Mouse (Mus musculus) cerebellum, adult 2 months (tissue): ENCODE measurements around the gene Sorbs2. TPM values are rescaled to one million over a fixed set of nuclear protein-coding genes. Genes with fewer than 3 reads are reported as not detected.

Experiments
- DNase-seq, 2 experiments: peaks; one replicate each; pipeline ENCODE4 v3.0.0; 2021
- H3K27ac ChIP-seq: fragments of 200-500 bp; 2 replicates; pipeline ENCODE4 v1.5.1; 2012; ENCODE audit warnings: low read length, control low read depth, inconsistent platforms; ENCODE audit not compliant: insufficient read depth
- H3K27me3 ChIP-seq: fragments of 200-500 bp; 2 replicates; pipeline ENCODE4 v1.6.1; 2012; ENCODE audit warnings: inconsistent platforms, mild to moderate bottlenecking, low read length, moderate library complexity; ENCODE audit not compliant: control insufficient read depth, insufficient read depth
- H3K4me1 ChIP-seq: fragments of 200-500 bp; 2 replicates; pipeline ENCODE4 v1.6.1; 2011; ENCODE audit warnings: low read length; ENCODE audit not compliant: control insufficient read depth, insufficient read depth
- H3K4me3 ChIP-seq: fragments of 200-500 bp; replicated peaks from 2 replicates; pipeline ENCODE3; 2011; ENCODE audit warnings: mild to moderate bottlenecking, low read depth, low read length, control low read depth; ENCODE audit not compliant: insufficient read depth
- CTCF ChIP-seq: fragments of 200-500 bp; IDR thresholded peaks from 2 replicates; pipeline ENCODE4 v1.5.1; 2011; ENCODE audit warnings: low read depth, mild to moderate bottlenecking, control low read depth, low read length, moderate library complexity, borderline replicate concordance; ENCODE audit not compliant: insufficient read depth
- POLR2A ChIP-seq: fragments of 200-500 bp; IDR thresholded peaks from 2 replicates; pipeline ENCODE4 v1.6.1; 2011; ENCODE audit warnings: low read length, control low read depth, borderline replicate concordance; ENCODE audit not compliant: insufficient read depth
- WGBS: fragments of 180-500 bp; shearing (Covaris S2); methylation state at CpG from one replicate; pipeline ENCODE4 v1.1.7; 2018; 5-methylcytosine and 5-hydroxymethylcytosine counted together
- polyA plus RNA-seq: library from polyadenylated mRNA; depleted of rRNA; stranded (reverse); fragments of >200 nt; gene quantifications from 2 replicates; pipeline ENCODE4 v1.2.3, GENCODE M21; 2012

Sorbs2 gene
- polyA plus RNA-seq, 1 experiment = 33.0 TPM

- Histone ChIP-seq H3K4me1 (peaks cover 3% of the 10 kb centered on the region; the same call in 1 of the 2 replicates), H3K27me3 (no peaks in the 10 kb centered on the region), H3K4me3 (no peak overlapping the region), H3K27ac (no peak overlapping the region)
- DNase-seq = no peak
- WGBS = 96% methylated on average over 5 of the region's 5 CpGs
- TF ChIP-seq CTCF (no peak), POLR2A (no peak)
Measured at GRCm38 (mm10) chr8:45700100-45700499, 192.5 kb downstream of the Sorbs2 start.

GRCm38 (mm10) chr8:45703700-45704101 is 196.1 kb downstream of the Sorbs2 start:
- DNase-seq = peak in 1 of 2 experiments; percentile 26
- Histone ChIP-seq H3K27ac (no peak overlapping the region), H3K4me3 (no peak overlapping the region), H3K27me3 (no peaks in the 10 kb centered on the region), H3K4me1 (peaks cover 3% of the 10 kb centered on the region; the same call in 1 of the 2 replicates)
- 43% methylated on average over 4 of the region's 4 CpGs for WGBS
- TF ChIP-seq POLR2A (no peak), CTCF (no peak)

- Histone ChIP-seq H3K27ac (no peak overlapping the region), H3K27me3 (no peaks in the 10 kb centered on the region), H3K4me3 (no peak overlapping the region), H3K4me1 (peaks cover 1% of the 10 kb centered on the region; the same call in 1 of the 2 replicates)
- TF ChIP-seq CTCF = no peak
- TF ChIP-seq POLR2A = no peak
- 92% methylated on average over 4 of the region's 4 CpGs for WGBS
- DNase-seq = no peak
Measured at GRCm38 (mm10) chr8:45709098-45709497, 201.5 kb downstream of the Sorbs2 start.

- Histone ChIP-seq H3K27me3 (no peaks in the 10 kb centered on the region), H3K4me1 (no peaks in the 10 kb centered on the region; the same call in 1 of the 2 replicates), H3K27ac (no peak overlapping the region), H3K4me3 (no peak overlapping the region)
- TF ChIP-seq POLR2A = no peak
- no peak for TF ChIP-seq CTCF
- 80% methylated on average over 4 of the region's 4 CpGs for WGBS
- no peak for DNase-seq
Measured at GRCm38 (mm10) chr8:45709734-45710133, 202.1 kb downstream of the Sorbs2 start.

- H3K27ac ChIP-seq = no peak overlapping the region
- 91% methylated on average over 6 of the region's 6 CpGs for WGBS
Measured at GRCm38 (mm10) chr8:45712610-45713009, 205.0 kb downstream of the Sorbs2 start.

GRCm38 (mm10) chr8:45714806-45715205 is 207.2 kb downstream of the Sorbs2 start:
- Histone ChIP-seq H3K4me3 (no peak overlapping the region), H3K27ac (no peak overlapping the region), H3K4me1 (no peaks in the 10 kb centered on the region; the same call in none of the 2 replicates), H3K27me3 (no peaks in the 10 kb centered on the region)
- TF ChIP-seq CTCF (no peak), POLR2A (no peak)
- WGBS = 32% methylated on average over 3 of the region's 3 CpGs
- no peak for DNase-seq

More at GRCm38 (mm10) chr8:45712610-45713009, 205.0 kb downstream of the Sorbs2 start:
- no peak for DNase-seq
- Histone ChIP-seq H3K4me1 (no peaks in the 10 kb centered on the region; the same call in 1 of the 2 replicates), H3K4me3 (no peak overlapping the region), H3K27me3 (no peaks in the 10 kb centered on the region)
- no peak for TF ChIP-seq CTCF
- no peak for TF ChIP-seq POLR2A

- Histone ChIP-seq H3K27me3 (no peaks in the 10 kb centered on the region), H3K27ac (no peak overlapping the region), H3K4me1 (no peaks in the 10 kb centered on the region; the same call in none of the 2 replicates), H3K4me3 (no peak overlapping the region)
- no peak for DNase-seq
- no peak for TF ChIP-seq CTCF
- no peak for TF ChIP-seq POLR2A
- WGBS = 37% methylated on average over 13 of the region's 13 CpGs
Measured at GRCm38 (mm10) chr8:45715330-45716027, 207.9 kb downstream of the Sorbs2 start.

- H3K4me3 ChIP-seq = no peak overlapping the region
- WGBS = 71% methylated on average over 8 of the region's 8 CpGs
- H3K4me1 ChIP-seq = no peaks in the 10 kb centered on the region; the same call in none of the 2 replicates
- TF ChIP-seq CTCF = no peak
- no peak for TF ChIP-seq POLR2A
- no peaks in the 10 kb centered on the region for H3K27me3 ChIP-seq
- H3K27ac ChIP-seq = no peak overlapping the region
- peak in 1 of 2 experiments; percentile 4 for DNase-seq
Measured at GRCm38 (mm10) chr8:45719776-45720175, 212.2 kb downstream of the Sorbs2 start.
